Mouse (Mus musculus): ENCODE results near the gene Cd47. TPM values are rescaled to one million over a fixed set of nuclear protein-coding genes. Genes with fewer than 3 reads are reported as not detected.

Gene Cd47
- polyA plus RNA-seq, 1 experiment from 2014 or later: 71.6 TPM

DNA sequence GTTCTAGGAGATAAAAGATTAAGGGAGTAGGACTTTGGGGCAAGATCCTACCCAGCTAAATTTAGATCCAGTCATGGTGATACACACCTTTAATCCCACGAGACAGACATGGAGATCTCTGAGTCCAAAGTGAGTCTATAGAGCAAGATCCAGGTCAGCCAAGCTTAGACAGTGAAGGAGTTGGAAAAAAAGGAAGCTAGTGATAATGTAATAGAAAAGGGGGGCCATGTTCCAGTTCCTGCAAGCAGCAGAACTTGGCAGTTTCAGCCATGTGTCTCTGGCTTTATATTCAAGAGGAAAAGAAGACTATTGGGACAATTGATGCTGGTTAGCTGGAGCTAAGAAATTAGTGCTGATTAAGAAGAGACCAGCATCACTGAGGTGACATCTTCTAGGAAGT, 43.4 kb downstream of the Cd47 start:
- H3K4me3 ChIP-seq: no peak overlapping the region
- H3K9ac ChIP-seq (replicated peaks): no peak overlapping the region
- no peaks in the 10 kb centered on the region for H3K27me3 ChIP-seq
- no peak for ATAC-seq (ENCODE audit: low FRiP score, low read depth)
- 67% methylated on average over 1 of the region's 1 CpGs for WGBS
- H3K4me2 ChIP-seq (replicated peaks): no peak overlapping the region
- no peaks in the 10 kb centered on the region for H3K9me3 ChIP-seq
- H3K36me3 ChIP-seq: no peaks in the 10 kb centered on the region
- peaks cover 6% of the 10 kb centered on the region; the same call in 1 of the 2 replicates for H3K4me1 ChIP-seq
- no peak overlapping the region for H3K27ac ChIP-seq (replicated peaks)

DNA sequence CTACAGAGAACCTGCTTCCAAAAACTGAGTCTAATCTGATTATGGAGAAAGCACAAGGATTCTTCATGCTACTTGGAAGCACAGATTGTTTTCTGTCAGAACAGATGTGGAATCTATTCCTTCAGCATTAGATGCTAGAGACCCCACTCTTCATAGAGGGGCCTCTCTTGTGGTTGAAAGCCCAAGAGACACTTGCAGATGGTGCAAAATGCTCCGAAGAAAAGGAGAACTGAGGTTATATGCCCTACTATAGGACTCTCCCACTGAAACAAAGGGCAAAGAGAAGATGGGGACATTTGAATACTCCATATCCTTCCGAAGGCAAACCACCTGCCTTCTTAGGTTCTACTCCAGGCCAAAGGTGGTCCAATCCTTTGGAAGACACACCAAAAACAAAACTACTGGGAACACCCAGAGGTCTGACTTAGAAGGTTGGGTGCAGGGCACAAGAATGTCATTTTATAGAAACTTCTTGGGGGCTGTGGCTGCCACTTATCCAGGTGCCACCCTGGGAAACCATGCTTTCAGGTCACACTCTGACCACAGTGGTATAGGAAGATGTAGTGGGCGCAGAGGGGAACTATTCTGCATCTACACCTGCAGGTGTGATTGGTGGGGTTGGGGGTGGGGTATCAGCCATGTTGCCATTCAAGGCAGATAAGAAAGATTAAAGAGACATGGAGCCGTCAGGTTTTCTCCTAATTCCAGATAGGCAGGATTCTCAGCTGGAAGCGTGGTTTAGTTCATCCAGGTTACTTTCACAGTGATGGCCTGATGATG, 47.1 kb downstream of the Cd47 start:
- no peak for ATAC-seq (ENCODE audit: low FRiP score, low read depth)
- WGBS: 86% methylated on average over 5 of the region's 5 CpGs
- Histone ChIP-seq H3K4me3 (no peak overlapping the region), H3K27ac (replicated peaks) (no peak overlapping the region), H3K27me3 (no peaks in the 10 kb centered on the region), H3K9me3 (no peaks in the 10 kb centered on the region), H3K4me1 (no peaks in the 10 kb centered on the region), H3K4me2 (replicated peaks) (no peak overlapping the region), H3K36me3 (no peaks in the 10 kb centered on the region), H3K9ac (replicated peaks) (no peak overlapping the region)

DNA sequence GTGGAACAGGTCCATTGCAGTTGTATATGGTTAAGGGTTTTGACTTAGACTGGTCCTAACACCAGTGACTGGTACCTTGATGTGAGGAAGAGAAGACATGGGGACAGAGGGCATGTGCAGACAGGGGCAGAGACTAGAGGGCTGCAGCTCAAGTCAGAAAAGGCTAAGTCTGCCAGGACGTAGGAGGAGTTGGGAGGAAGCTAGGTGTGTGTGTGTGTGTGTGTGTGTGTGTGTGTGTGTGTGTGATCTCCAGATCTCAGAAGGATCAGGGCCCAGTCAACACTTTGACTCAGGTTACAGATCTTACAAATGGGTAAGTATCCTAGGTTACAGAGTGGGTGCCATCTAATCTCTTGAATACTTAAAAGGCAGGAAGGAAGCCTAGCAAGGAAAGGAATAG, 48.3 kb downstream of the Cd47 start:
- Histone ChIP-seq H3K36me3 (no peaks in the 10 kb centered on the region), H3K9ac (replicated peaks) (no peak overlapping the region), H3K4me3 (no peak overlapping the region), H3K4me2 (replicated peaks) (no peak overlapping the region), H3K27ac (replicated peaks) (no peak overlapping the region), H3K9me3 (no peaks in the 10 kb centered on the region), H3K4me1 (no peaks in the 10 kb centered on the region), H3K27me3 (no peaks in the 10 kb centered on the region)
- no peak for ATAC-seq (ENCODE audit: low FRiP score, low read depth)
- WGBS: 33% methylated on average over 1 of the region's 1 CpGs

DNA sequence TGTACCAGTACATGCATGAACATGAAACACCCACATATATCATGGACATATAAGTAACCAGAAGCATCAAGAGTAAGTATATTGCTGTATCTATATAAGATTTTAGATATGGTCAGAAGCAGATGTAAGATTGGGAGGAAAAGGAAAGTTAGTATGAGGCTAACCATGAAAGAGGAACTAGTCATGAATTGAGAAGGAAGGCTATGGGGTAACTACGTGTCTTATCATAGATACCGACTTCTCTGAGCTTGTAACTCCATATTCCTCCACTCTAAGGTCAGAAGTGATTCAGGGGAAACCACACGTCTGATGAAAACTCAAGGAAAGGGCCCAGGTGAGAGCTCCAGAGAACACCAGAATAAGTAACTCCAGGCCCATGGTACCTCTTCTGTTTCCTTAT, 52.6 kb downstream of the Cd47 start:
- Histone ChIP-seq H3K4me2 (replicated peaks) (no peak overlapping the region), H3K36me3 (no peaks in the 10 kb centered on the region), H3K27ac (replicated peaks) (no peak overlapping the region), H3K4me1 (peaks cover 8% of the 10 kb centered on the region; the same call in 1 of the 2 replicates), H3K27me3 (no peaks in the 10 kb centered on the region), H3K9ac (replicated peaks) (no peak overlapping the region), H3K4me3 (no peak overlapping the region), H3K9me3 (no peaks in the 10 kb centered on the region)
- ATAC-seq (ENCODE audit: low FRiP score, low read depth): no peak
- 95% methylated on average over 3 of the region's 3 CpGs for WGBS

DNA sequence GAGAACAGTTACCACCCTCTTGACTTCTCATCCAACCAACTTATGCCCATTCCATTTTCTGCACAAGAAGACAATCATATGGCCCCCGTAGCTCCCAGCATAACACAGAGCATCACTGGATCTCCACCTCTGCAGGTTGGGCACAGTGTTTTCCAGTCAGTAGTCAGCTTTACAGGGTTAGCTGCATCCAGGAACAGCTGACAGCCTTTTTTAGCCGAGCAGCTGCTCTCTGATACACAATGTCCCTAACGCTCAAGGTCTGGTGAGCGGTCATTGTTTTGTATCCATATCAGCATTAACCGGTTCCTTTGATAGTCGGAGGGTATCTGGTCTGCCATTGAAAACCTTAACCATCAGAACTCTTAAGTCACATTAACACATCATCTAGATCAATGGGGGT, 53.3 kb downstream of the Cd47 start:
- H3K36me3 ChIP-seq: no peaks in the 10 kb centered on the region
- H3K9me3 ChIP-seq: no peaks in the 10 kb centered on the region
- ATAC-seq (ENCODE audit: low FRiP score, low read depth): no peak
- H3K27me3 ChIP-seq: no peaks in the 10 kb centered on the region
- H3K9ac ChIP-seq (replicated peaks): no peak overlapping the region
- H3K4me3 ChIP-seq: no peak overlapping the region
- WGBS: 76% methylated on average over 6 of the region's 6 CpGs
- peaks cover 15% of the 10 kb centered on the region; the same call in 1 of the 2 replicates for H3K4me1 ChIP-seq
- no peak overlapping the region for H3K4me2 ChIP-seq (replicated peaks)
- H3K27ac ChIP-seq (replicated peaks): no peak overlapping the region

DNA sequence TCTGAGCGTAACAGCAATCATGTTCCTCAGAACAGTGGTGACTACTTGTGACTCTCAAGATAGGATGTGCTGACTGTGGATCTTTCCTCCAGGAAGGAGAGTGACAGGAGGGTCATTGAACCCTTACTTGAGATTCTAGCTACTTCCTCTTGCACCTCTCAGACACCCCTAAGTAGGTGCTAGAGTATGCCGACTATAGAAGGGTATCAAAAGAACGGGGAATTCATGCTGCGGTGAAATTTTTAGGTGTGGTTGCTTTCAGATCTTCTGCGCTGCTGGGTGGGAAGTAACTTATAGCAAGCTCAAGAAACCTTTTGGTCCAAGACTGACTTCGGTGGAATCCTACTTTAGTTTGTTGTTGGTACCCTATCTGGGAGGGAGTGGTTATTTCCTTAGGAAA, 53.9 kb downstream of the Cd47 start:
- Histone ChIP-seq H3K4me1 (peaks cover 15% of the 10 kb centered on the region; the same call in 1 of the 2 replicates), H3K4me3 (no peak overlapping the region), H3K27ac (replicated peaks) (0 out of 2 replicates have a peak overlapping the region, but pooled peaks have one; percentile 98), H3K9ac (replicated peaks) (peak overlapping the region; percentile 90; the same call in 1 of the 2 replicates), H3K27me3 (no peaks in the 10 kb centered on the region), H3K4me2 (replicated peaks) (peak overlapping the region; percentile 66; the same call in 1 of the 2 replicates), H3K36me3 (no peaks in the 10 kb centered on the region), H3K9me3 (no peaks in the 10 kb centered on the region)
- WGBS: 92% methylated on average over 6 of the region's 6 CpGs
- ATAC-seq (ENCODE audit: low FRiP score, low read depth): no peak

DNA sequence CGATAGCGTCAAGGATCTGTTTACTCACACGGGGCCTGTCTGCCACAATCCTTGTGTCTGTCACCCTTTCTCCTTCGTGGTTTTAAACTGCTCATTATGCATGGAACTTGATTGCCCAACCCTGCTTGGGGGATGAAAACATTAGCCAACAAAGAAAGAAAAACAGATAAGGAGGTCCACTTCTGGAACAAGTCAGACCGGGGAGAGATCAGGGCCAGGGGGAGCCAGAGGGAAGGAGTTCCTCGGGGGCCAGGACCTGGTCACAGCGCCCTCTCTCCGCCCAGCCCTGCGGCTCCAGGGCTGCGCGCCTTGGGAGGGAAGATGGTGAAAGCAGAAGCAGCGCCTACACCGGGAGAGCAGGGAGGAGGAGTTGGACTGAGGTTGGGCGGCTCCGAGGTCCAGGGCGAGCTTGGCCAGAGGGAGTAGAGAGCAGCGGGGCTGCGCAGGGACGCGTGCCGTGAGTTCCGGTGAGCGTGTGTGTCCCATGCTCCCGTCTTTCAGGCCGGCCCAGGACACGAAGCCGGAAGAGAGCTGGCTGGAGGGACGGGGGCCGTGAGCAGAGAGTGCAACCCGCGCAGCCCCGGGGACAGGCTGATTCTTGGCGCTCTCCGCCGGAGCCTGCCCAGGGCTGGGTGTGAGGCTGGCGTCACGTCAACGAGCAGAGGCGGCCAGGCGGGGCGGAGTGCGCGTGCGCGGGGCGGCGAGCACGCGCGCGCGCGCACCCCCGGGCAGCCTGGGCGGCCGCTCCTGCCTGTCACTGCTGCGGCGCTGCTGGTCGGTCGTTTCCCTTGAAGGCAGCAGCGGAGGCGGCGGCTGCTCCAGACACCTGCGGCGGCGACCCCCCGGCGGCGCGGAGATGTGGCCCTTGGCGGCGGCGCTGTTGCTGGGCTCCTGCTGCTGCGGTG, 54.9 kb downstream of the Cd47 start:
- Histone ChIP-seq H3K4me1 (peaks cover 15% of the 10 kb centered on the region; the same call in 1 of the 2 replicates), H3K9ac (replicated peaks) (peak overlapping the region; percentile 90), H3K4me3 (peak overlapping the region; percentile 92), H3K27ac (replicated peaks) (peak overlapping the region; percentile 98), H3K4me2 (replicated peaks) (peak overlapping the region; percentile 66), H3K36me3 (no peaks in the 10 kb centered on the region), H3K9me3 (no peaks in the 10 kb centered on the region), H3K27me3 (no peaks in the 10 kb centered on the region)
- peak; percentile 97 for ATAC-seq (ENCODE audit: low FRiP score, low read depth)
- under 1% methylated on average over 74 of the region's 74 CpGs for WGBS

DNA sequence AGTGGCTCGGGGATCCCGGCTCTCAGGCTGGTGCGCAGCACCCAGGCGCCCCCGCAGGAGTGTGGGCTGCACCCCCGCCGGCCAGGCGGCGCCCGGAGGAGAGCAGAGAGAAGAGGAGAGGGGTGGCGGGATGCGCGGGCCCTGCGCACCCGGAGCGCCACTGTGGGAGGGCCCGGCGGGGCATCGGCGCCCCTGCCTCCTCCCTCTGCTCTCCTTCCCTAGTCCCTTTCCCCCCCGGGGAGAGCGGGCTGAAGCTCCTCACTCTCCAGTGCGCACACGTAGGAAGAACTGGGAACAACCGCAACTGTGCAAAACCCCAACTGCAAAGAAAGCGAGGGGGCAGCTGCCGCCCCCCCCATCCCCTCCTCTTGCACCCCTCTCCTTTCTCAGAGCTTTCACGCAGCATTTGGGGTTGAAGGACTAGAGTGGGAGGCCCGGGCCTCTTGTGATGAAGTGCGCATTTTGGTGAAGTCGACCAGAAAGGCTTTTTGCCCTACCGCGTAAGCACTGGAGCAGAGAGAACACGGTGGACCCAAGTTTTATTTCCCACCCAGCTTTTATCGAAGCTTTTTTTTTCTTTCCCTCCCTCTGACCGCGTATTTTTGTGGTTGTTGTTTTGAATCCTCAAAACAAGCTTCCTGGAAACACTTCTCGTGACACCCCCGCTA, 55.6 kb downstream of the Cd47 start:
- H3K27ac ChIP-seq (replicated peaks): peak overlapping the region; percentile 98
- H3K27me3 ChIP-seq: no peaks in the 10 kb centered on the region
- H3K4me2 ChIP-seq (replicated peaks): peak overlapping the region; percentile 66
- H3K9me3 ChIP-seq: no peaks in the 10 kb centered on the region
- peak overlapping the region; percentile 90 for H3K9ac ChIP-seq (replicated peaks)
- no peaks in the 10 kb centered on the region for H3K36me3 ChIP-seq
- ATAC-seq (ENCODE audit: low FRiP score, low read depth): peak; percentile 82
- under 1% methylated on average over 34 of the region's 39 CpGs for WGBS
- peaks cover 15% of the 10 kb centered on the region; the same call in 1 of the 2 replicates for H3K4me1 ChIP-seq
- H3K4me3 ChIP-seq: peak overlapping the region; percentile 92

DNA sequence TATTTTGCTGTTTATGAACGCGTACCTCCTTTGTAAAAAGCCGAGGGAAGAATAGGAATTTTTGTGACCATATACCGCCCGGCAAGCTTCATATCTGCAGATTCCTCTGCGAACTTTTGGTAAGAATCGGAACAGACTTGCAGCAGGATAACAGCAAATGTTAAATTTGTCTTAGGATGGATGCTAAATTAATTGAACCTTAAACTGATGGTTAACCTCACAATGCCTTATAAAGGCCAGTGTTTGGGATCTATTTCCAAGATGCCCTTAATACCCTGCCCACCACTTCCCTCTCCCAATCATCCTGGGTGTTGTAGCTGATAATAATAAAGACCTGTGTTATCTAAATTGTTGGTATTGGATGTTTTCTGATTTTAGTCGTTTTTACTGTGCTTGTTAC, 56.3 kb downstream of the Cd47 start:
- peak overlapping the region; percentile 92 for H3K4me3 ChIP-seq
- H3K4me2 ChIP-seq (replicated peaks): peak overlapping the region; percentile 66
- 22% methylated on average over 8 of the region's 8 CpGs for WGBS
- peak overlapping the region; percentile 90 for H3K9ac ChIP-seq (replicated peaks)
- H3K36me3 ChIP-seq: no peaks in the 10 kb centered on the region
- H3K27me3 ChIP-seq: no peaks in the 10 kb centered on the region
- no peak for ATAC-seq (ENCODE audit: low FRiP score, low read depth)
- H3K9me3 ChIP-seq: no peaks in the 10 kb centered on the region
- H3K4me1 ChIP-seq: peaks cover 15% of the 10 kb centered on the region; the same call in 1 of the 2 replicates
- no peak overlapping the region for H3K27ac ChIP-seq (replicated peaks)

DNA sequence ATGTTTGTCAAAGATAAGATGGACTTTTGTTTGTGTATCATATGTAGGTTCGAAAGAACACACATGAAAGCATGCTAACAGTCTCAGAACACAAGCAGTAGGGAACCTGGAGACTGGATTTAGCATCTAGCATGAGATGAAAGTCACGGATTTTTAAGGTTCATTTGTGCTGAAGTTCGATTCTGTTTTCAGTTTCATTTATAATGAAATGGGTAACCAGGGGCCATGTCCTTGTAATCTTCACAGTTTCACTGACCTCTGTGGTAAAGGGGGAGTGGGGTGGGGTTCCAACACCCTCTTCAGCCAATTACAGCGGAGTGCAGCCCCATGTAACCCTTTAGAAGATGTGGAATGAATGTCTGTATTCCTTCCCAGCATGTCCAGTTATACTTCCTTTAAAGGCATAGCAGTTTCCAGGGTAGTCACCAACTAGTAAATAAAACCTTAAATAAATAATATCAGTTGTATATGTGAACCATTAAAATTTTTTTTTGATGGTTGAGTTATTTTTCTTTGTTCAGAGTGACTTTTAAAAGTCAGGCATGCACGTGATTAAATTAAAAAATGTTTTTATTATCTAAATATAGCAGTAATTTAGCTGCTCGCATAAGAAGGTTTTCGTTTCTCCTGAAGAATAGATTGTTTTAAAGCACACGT, 57.3 kb downstream of the Cd47 start:
- H3K9me3 ChIP-seq: no peaks in the 10 kb centered on the region
- peak overlapping the region; percentile 66 for H3K4me2 ChIP-seq (replicated peaks)
- H3K36me3 ChIP-seq: no peaks in the 10 kb centered on the region
- no peaks in the 10 kb centered on the region for H3K27me3 ChIP-seq
- H3K27ac ChIP-seq (replicated peaks): no peak overlapping the region
- 58% methylated on average over 8 of the region's 8 CpGs for WGBS
- no peak for ATAC-seq (ENCODE audit: low FRiP score, low read depth)
- H3K4me3 ChIP-seq: 0 out of 2 replicates have a peak overlapping the region, but pooled peaks have one; percentile 10
- peaks cover 15% of the 10 kb centered on the region; the same call in 1 of the 2 replicates for H3K4me1 ChIP-seq
- H3K9ac ChIP-seq (replicated peaks): no peak overlapping the region

Data from midbrain, embryonic 12.5 days (tissue).